Mouse (Mus musculus) MEL (cell line): Measurements from ENCODE around the gene Taar5. TPM values are rescaled to one million over a fixed set of nuclear protein-coding genes. Genes with fewer than 3 reads are reported as not detected.
A peak's percentile ranks its signal among the peaks of the same experiment; 100 is the strongest.

Experiments
- DNase-seq: peaks from one replicate; pipeline ENCODE4 v3.0.0; 2011; ENCODE audit warnings: low read depth, low spot score
- H3K27ac ChIP-seq: 2 replicates; pipeline ENCODE4 v1.5.1; 2012; ENCODE audit warnings: low read depth, mild to moderate bottlenecking, control low read depth, low read length, moderate library complexity; ENCODE audit not compliant: control insufficient read depth
- H3K27me3 ChIP-seq, 2 experiments: fragments of 150-350 bp in 1 of 2; sonication (generic) in 1 of 2; 2 replicates each; pipeline ENCODE4 v1.6.1; 2012; ENCODE audit warnings: low read length in 2 of 2, mild to moderate bottlenecking in 2 of 2, improper control_type of control experiment in 1 of 2, moderate library complexity in 1 of 2; ENCODE audit not compliant: insufficient read depth in 2 of 2, control insufficient read depth in 1 of 2
- H3K36me3 ChIP-seq, 2 experiments: 2 replicates each; pipeline ENCODE4 v1.6.1; 2012 to 2014; ENCODE audit warnings: low read length in 2 of 2, improper control_type of control experiment in 1 of 2, inconsistent platforms in 1 of 2, mild to moderate bottlenecking in 1 of 2; ENCODE audit not compliant: insufficient read depth in 2 of 2, control insufficient read depth in 1 of 2
- H3K4me1 ChIP-seq, 2 experiments: fragments of 150-350 bp in 1 of 2; sonication (generic) in 1 of 2; 2 replicates each; pipeline ENCODE4 v1.6.1; 2012; ENCODE audit warnings: low read length in 2 of 2, improper control_type of control experiment in 1 of 2, mild to moderate bottlenecking in 1 of 2; ENCODE audit not compliant: insufficient read depth in 2 of 2, control insufficient read depth in 1 of 2
- H3K4me3 ChIP-seq, 2 experiments: fragments of 150-350 bp in 1 of 2; sonication (generic) in 1 of 2; 2 replicates each; pipeline ENCODE4 v1.5.1; 2012; ENCODE audit warnings: low read depth in 2 of 2, low read length in 2 of 2, mild to moderate bottlenecking in 2 of 2, moderate library complexity in 2 of 2, control low read depth in 1 of 2, improper control_type of control experiment in 1 of 2; ENCODE audit not compliant: control insufficient read depth in 1 of 2, insufficient read depth in 1 of 2
- H3K79me2 ChIP-seq: 2 replicates; pipeline ENCODE4 v1.6.1; 2012; ENCODE audit warnings: mild to moderate bottlenecking, low read length, moderate library complexity; ENCODE audit not compliant: control insufficient read depth, poor library complexity, insufficient read depth
- H3K9ac ChIP-seq: 2 replicates; pipeline ENCODE4 v1.6.1; 2012; ENCODE audit warnings: low read depth, mild to moderate bottlenecking, control low read depth, low read length, moderate library complexity; ENCODE audit not compliant: control insufficient read depth, poor library complexity, severe bottlenecking
- H3K9me3 ChIP-seq: fragments of 150-350 bp; sonication (generic); replicated peaks from 2 replicates; pipeline ENCODE4 v1.6.1; 2012; ENCODE audit warnings: mild to moderate bottlenecking, low read length, improper control_type of control experiment, moderate library complexity; ENCODE audit not compliant: insufficient read depth
- CTCF ChIP-seq, 3 experiments: IDR thresholded peaks in 2 of 3; conservative IDR thresholded peaks in 1 of 3; 2 replicates each; pipeline ENCODE4 v1.5.1; 2011 to 2012; ENCODE audit warnings: low read length in 3 of 3, low read depth in 2 of 3, mild to moderate bottlenecking in 2 of 3, improper control_type of control experiment in 1 of 3, inconsistent platforms in 1 of 3, mixed read lengths in 1 of 3, moderate library complexity in 1 of 3; ENCODE audit not compliant: control insufficient read depth in 1 of 3, insufficient read depth in 1 of 3, poor library complexity in 1 of 3, severe bottlenecking in 1 of 3
- E2F4 ChIP-seq: IDR thresholded peaks from 2 replicates; pipeline ENCODE4 v1.6.1; 2011; ENCODE audit warnings: low read depth, low read length, improper control_type of control experiment, borderline replicate concordance
- ETS1 ChIP-seq: IDR thresholded peaks from 2 replicates; pipeline ENCODE4 v1.6.1; 2012; ENCODE audit warnings: low read depth, mild to moderate bottlenecking, inconsistent platforms, low read length, improper control_type of control experiment, moderate library complexity
- GABPA ChIP-seq: IDR thresholded peaks from 2 replicates; pipeline ENCODE4 v1.6.1; 2012; ENCODE audit warnings: low read depth, mild to moderate bottlenecking, inconsistent platforms, low read length, improper control_type of control experiment, moderate library complexity
- GATA1 ChIP-seq: IDR thresholded peaks from 2 replicates; pipeline ENCODE4 v1.6.1; 2011; ENCODE audit warnings: low read depth, low read length, improper control_type of control experiment
- HCFC1 ChIP-seq: IDR thresholded peaks from 2 replicates; pipeline ENCODE4 v1.6.1; 2012; ENCODE audit warnings: low read depth, mild to moderate bottlenecking, inconsistent platforms, low read length, improper control_type of control experiment, moderate library complexity
- MAX ChIP-seq: IDR thresholded peaks from 2 replicates; pipeline ENCODE4 v1.6.1; 2011; ENCODE audit warnings: low read length, improper control_type of control experiment
- MAZ ChIP-seq: IDR thresholded peaks from 2 replicates; pipeline ENCODE4 v1.6.1; 2012; ENCODE audit warnings: low read depth, mild to moderate bottlenecking, inconsistent platforms, low read length, improper control_type of control experiment
- MXI1 ChIP-seq: IDR thresholded peaks from 2 replicates; pipeline ENCODE4 v1.6.1; 2011; ENCODE audit warnings: mild to moderate bottlenecking, low read depth, low read length, improper control_type of control experiment
- MYC ChIP-seq: IDR thresholded peaks from 2 replicates; pipeline ENCODE4 v1.6.1; 2011; ENCODE audit warnings: low read depth, mild to moderate bottlenecking, low read length, improper control_type of control experiment, moderate library complexity
- NRF1 ChIP-seq: IDR thresholded peaks from 2 replicates; pipeline ENCODE4 v1.6.1; 2014; ENCODE audit warnings: low read depth, mild to moderate bottlenecking, inconsistent platforms, low read length, improper control_type of control experiment, moderate library complexity; ENCODE audit not compliant: poor library complexity, insufficient read depth, severe bottlenecking
- POLR2A ChIP-seq, 2 experiments: IDR thresholded peaks; 2 replicates each; pipeline ENCODE4 v1.6.1; 2011 to 2012; ENCODE audit warnings: low read length in 2 of 2, mild to moderate bottlenecking in 2 of 2, control low read depth in 1 of 2, improper control_type of control experiment in 1 of 2, low read depth in 1 of 2, moderate library complexity in 1 of 2; ENCODE audit not compliant: control insufficient read depth in 1 of 2, insufficient read depth in 1 of 2, poor library complexity in 1 of 2
- POLR2AphosphoS2 ChIP-seq: IDR thresholded peaks from 2 replicates; pipeline ENCODE4 v1.6.1; 2011; ENCODE audit warnings: low read length, improper control_type of control experiment
- POLR2AphosphoS5 ChIP-seq: IDR thresholded peaks from 2 replicates; pipeline ENCODE4 v1.6.1; 2012; ENCODE audit warnings: low read depth, borderline replicate concordance, mild to moderate bottlenecking, inconsistent platforms, low read length, moderate library complexity, mixed read lengths
- RAD21 ChIP-seq: IDR thresholded peaks from 2 replicates; pipeline ENCODE4 v1.6.1; 2011; ENCODE audit warnings: mild to moderate bottlenecking, low read depth, low read length, improper control_type of control experiment
- RCOR1 ChIP-seq: IDR thresholded peaks from 2 replicates; pipeline ENCODE4 v1.6.1; 2012; ENCODE audit warnings: low read depth, mild to moderate bottlenecking, inconsistent platforms, low read length, improper control_type of control experiment
- SIN3A ChIP-seq: IDR thresholded peaks from 2 replicates; pipeline ENCODE4 v1.6.1; 2012; ENCODE audit warnings: low read length, improper control_type of control experiment, inconsistent platforms
- SMC3 ChIP-seq: IDR thresholded peaks from 2 replicates; pipeline ENCODE4 v1.6.1; 2011; ENCODE audit warnings: low read depth, low read length, improper control_type of control experiment
- TAL1 ChIP-seq: IDR thresholded peaks from 2 replicates; pipeline ENCODE4 v1.6.1; 2012; ENCODE audit warnings: mild to moderate bottlenecking, inconsistent platforms, low read length, moderate library complexity, mixed read lengths
- TBP ChIP-seq: IDR thresholded peaks from 2 replicates; pipeline ENCODE4 v1.8.0; 2011; ENCODE audit warnings: low read depth, low read length, improper control_type of control experiment
- USF1 ChIP-seq: IDR thresholded peaks from 2 replicates; pipeline ENCODE4 v1.6.1; 2014; ENCODE audit warnings: low read depth, mild to moderate bottlenecking, inconsistent platforms, low read length, improper control_type of control experiment, moderate library complexity
- USF2 ChIP-seq, 2 experiments: IDR thresholded peaks; 2 replicates each; pipeline ENCODE4 v1.6.1; 2011 to 2012; ENCODE audit warnings: improper control_type of control experiment in 2 of 2, low read length in 2 of 2, borderline replicate concordance in 1 of 2, inconsistent platforms in 1 of 2, low read depth in 1 of 2, mild to moderate bottlenecking in 1 of 2; ENCODE audit not compliant: insufficient read depth in 1 of 2
- ZC3H11A ChIP-seq: IDR thresholded peaks from 2 replicates; pipeline ENCODE4 v1.6.1; 2012; ENCODE audit warnings: low read depth, mild to moderate bottlenecking, inconsistent platforms, low read length, improper control_type of control experiment
- polyA plus RNA-seq, 2 experiments: library from polyadenylated mRNA; stranded (reverse) in 1 of 2; unstranded in 1 of 2; fragments of >175 nt in 1 of 2; fragments of >200 nt in 1 of 2; gene quantifications; 2 replicates each; pipeline versions ENCODE4 v1.2.1 to v1.2.4; 2012; ENCODE audit warnings: low replicate concordance in 2 of 2, low read depth in 1 of 2; ENCODE audit not compliant: insufficient read length in 2 of 2, insufficient read depth in 1 of 2, missing spikeins in 1 of 2
- total RNA-seq: library from RNA; depleted of rRNA; stranded (reverse); fragments of 300-350 nt; gene quantifications from 2 replicates; pipeline ENCODE4 v1.2.3, GENCODE M21; 2012

The Taar5 gene
- total and polyA plus RNA-seq, 3 experiments: not detected

DNA sequence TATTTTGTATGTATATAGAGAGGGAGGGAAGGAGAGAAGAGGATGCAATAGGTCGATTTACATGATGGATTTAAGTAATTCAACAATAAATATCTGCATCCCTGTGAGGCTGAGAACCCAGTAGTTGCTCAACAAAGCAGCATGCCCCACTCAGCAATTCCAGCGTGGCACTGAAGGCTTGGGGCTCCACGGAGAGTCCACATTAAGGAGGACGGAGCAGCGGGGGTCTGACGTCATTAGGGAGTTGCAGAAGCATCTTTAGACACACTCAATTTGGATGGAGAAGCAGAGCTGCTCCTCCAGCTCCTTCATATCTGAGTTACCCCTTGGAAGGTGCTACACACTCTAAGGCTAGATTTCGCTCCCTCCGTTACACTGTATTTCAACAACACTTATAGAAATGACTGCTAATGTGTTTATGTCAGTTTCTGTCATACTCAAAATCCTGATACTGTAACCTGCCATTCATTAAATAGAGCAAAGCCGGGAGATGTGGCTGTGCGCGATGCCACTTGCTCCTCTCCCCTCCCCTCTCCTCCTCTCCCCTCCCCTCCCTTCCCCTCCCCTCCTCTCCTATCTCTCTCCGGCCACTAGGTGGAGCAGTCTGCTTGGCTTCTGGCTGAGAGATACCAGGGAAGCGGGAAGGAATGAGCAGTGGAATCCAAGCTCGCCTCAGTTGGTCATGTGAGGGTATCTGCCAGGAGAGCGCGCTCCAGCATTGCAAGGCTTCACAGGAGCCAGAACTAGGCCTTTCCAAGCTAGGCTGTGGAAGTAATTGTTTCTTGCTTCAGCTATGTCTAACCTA is 8.6 kb downstream of the Taar5 start:
- no peaks in the 10 kb centered on the region for H3K9me3 ChIP-seq
- H3K4me1 ChIP-seq: no peaks in the 10 kb centered on the region
- TF ChIP-seq POLR2AphosphoS2 (no peak), CTCF (IDR thresholded peaks at IDR 0.05 in 2 of 3, conservative IDR thresholded peaks at IDR 0.05 in 1 of 3; ENCODE audit: control insufficient read depth in 1 of 3, insufficient read depth in 1 of 3, low read depth in 2 of 3, low read length in 3 of 3, poor library complexity in 1 of 3, severe bottlenecking in 1 of 3) (peak; percentile 46 to 78 (median 78)), MAZ (peak; percentile 91), HCFC1 (no peak), TAL1 (no peak), SMC3 (peak; percentile 73), RAD21 (peak; percentile 60), POLR2A (IDR thresholded peaks at IDR 0.05; ENCODE audit: control insufficient read depth in 1 of 2, insufficient read depth in 1 of 2, low read depth in 1 of 2, low read length in 2 of 2, poor library complexity in 1 of 2) (no peak), ZC3H11A (peak; percentile 27; the same call in 1 of the 2 replicates)
- H3K27me3 ChIP-seq: no peaks in the 10 kb centered on the region; a peak in 1 of 4 replicates
- no peak overlapping the region for H3K9ac ChIP-seq
- DNase-seq: peak; percentile 61
- no peak overlapping the region for H3K4me3 ChIP-seq
- no peak overlapping the region for H3K27ac ChIP-seq
- H3K36me3 ChIP-seq: no peaks in the 10 kb centered on the region
- H3K79me2 ChIP-seq: no peaks in the 10 kb centered on the region

- H3K4me1 ChIP-seq: no peaks in the 10 kb centered on the region
- DNase-seq: no peak
These were observed 15.0 kb downstream of the Taar5 start, which contains the start of gene Taar6 for GRCm38 (mm10) chr10:23985546-23985945. TSS of gene Taar6 (minus strand) at chr10:23985646.

More at GRCm38 (mm10) chr10:23985546-23985945, 15.0 kb downstream of the Taar5 start, which contains the start of gene Taar6:
- no peaks in the 10 kb centered on the region for H3K36me3 ChIP-seq
- no peaks in the 10 kb centered on the region for H3K9me3 ChIP-seq
- no peak within 1 kb of the TSS for H3K27ac ChIP-seq
- no peak for TF ChIP-seq ZC3H11A
- no peak for TF ChIP-seq MXI1
- TF ChIP-seq SIN3A: no peak
- TF ChIP-seq TBP: no peak
- TF ChIP-seq USF2 (IDR thresholded peaks at IDR 0.05; ENCODE audit: borderline replicate concordance in 1 of 2, insufficient read depth in 1 of 2, low read depth in 1 of 2, low read length in 2 of 2): no peak
- no peak for TF ChIP-seq E2F4
- TF ChIP-seq MAZ: no peak
- TF ChIP-seq RAD21: no peak
- no peak for TF ChIP-seq GATA1
- no peak for TF ChIP-seq TAL1
- TF ChIP-seq SMC3: no peak
- no peak for TF ChIP-seq NRF1
- TF ChIP-seq ETS1: no peak
- no peak for TF ChIP-seq GABPA
- TF ChIP-seq MYC: no peak
- TF ChIP-seq MAX: no peak
- no peak for TF ChIP-seq USF1
- TF ChIP-seq POLR2AphosphoS5: no peak
- no peak for TF ChIP-seq RCOR1
- no peaks in the 10 kb centered on the region for H3K79me2 ChIP-seq
- no peak within 1 kb of the TSS for H3K4me3 ChIP-seq
- no peaks in the 10 kb centered on the region; a peak in 1 of 4 replicates for H3K27me3 ChIP-seq
- H3K9ac ChIP-seq: no peak within 1 kb of the TSS
